Mouse (Mus musculus) heart, embryonic 14.5 days (tissue): ENCODE measurements around the gene Mtch2. TPM values are rescaled to one million over a fixed set of nuclear protein-coding genes. Genes with fewer than 3 reads are reported as not detected.
A peak's percentile ranks its signal among the peaks of the same experiment; 100 is the strongest.

Experiments
- ATAC-seq: fragments of 200-750 bp; cut with Nextera tagmentation; 2 replicates; pipeline ENCODE4 v1.8.0; 2017; ENCODE audit warnings: low read depth, moderate TSS enrichment; ENCODE audit not compliant: insufficient number of reproducible peaks, insufficient read depth, low FRiP score
- H3K27ac ChIP-seq, 2 experiments: fragments of 200-500 bp in 1 of 2; fragments of 300-500 bp in 1 of 2; sonication (generic) in 1 of 2; replicated peaks in 1 of 2; 2 replicates each; pipeline ENCODE4 v1.5.1; 2012 to 2014; ENCODE audit warnings: low read depth in 2 of 2, low read length in 2 of 2, control low read depth in 1 of 2, mild to moderate bottlenecking in 1 of 2, mixed read lengths in 1 of 2; ENCODE audit not compliant: control insufficient read depth in 1 of 2, insufficient read depth in 1 of 2
- H3K27me3 ChIP-seq: fragments of 300-500 bp; sonication (generic); 2 replicates; pipeline ENCODE4 v1.6.1; 2014; ENCODE audit warnings: mild to moderate bottlenecking, low read length, control low read depth; ENCODE audit not compliant: control insufficient read depth, insufficient read depth
- H3K36me3 ChIP-seq: fragments of 300-500 bp; sonication (generic); 2 replicates; pipeline ENCODE4 v1.6.1; 2014; ENCODE audit warnings: mild to moderate bottlenecking, control low read depth, low read length, mixed read lengths; ENCODE audit not compliant: control insufficient read depth, insufficient read depth
- H3K4me1 ChIP-seq, 2 experiments: fragments of 200-500 bp in 1 of 2; fragments of 300-500 bp in 1 of 2; sonication (generic) in 1 of 2; 2 replicates each; pipeline ENCODE4 v1.6.1; 2012 to 2014; ENCODE audit warnings: low read length in 2 of 2, control low read depth in 1 of 2, mixed read lengths in 1 of 2; ENCODE audit not compliant: control insufficient read depth in 2 of 2, insufficient read depth in 2 of 2
- H3K4me2 ChIP-seq: fragments of 300-500 bp; sonication (generic); 2 replicates; pipeline ENCODE4 v1.6.1; 2014; ENCODE audit warnings: mild to moderate bottlenecking, low read length
- H3K4me3 ChIP-seq, 2 experiments: fragments of 200-500 bp in 1 of 2; fragments of 300-500 bp in 1 of 2; sonication (generic) in 1 of 2; 2 replicates each; pipeline ENCODE4 v1.5.1; 2012 to 2014; ENCODE audit warnings: low read length in 2 of 2, mild to moderate bottlenecking in 2 of 2, control low read depth in 1 of 2, low read depth in 1 of 2, moderate library complexity in 1 of 2; ENCODE audit not compliant: control insufficient read depth in 1 of 2, insufficient read depth in 1 of 2
- H3K9ac ChIP-seq: fragments of 300-500 bp; sonication (generic); 2 replicates; pipeline ENCODE4 v1.6.1; 2014; ENCODE audit warnings: mild to moderate bottlenecking, low read length
- H3K9me3 ChIP-seq: fragments of 300-500 bp; sonication (generic); 2 replicates; pipeline ENCODE4 v1.6.1; 2016; ENCODE audit warnings: low read length, control low read depth; ENCODE audit not compliant: control insufficient read depth
- WGBS: fragments of 180-500 bp; shearing (Covaris S2); extraction: QIAGEN DNeasy Blood & Tissue Kit; methylation state at CpG from one replicate; pipeline ENCODE4 v1.1.7; 2014; 5-methylcytosine and 5-hydroxymethylcytosine counted together
- polyA plus RNA-seq: library from polyadenylated mRNA; unstranded; fragments of >200 nt; fragmentation: Nextera tagmentation; extraction: Ambion mirVana; gene quantifications from 2 replicates; pipeline ENCODE4 v1.2.1, GENCODE M21; 2014

The Mtch2 gene
- polyA plus RNA-seq, 1 experiment from 2014 or later, result 286 TPM

GRCm38 (mm10) chr2:90864184-90864583 is 17.2 kb downstream of the Mtch2 start:
- H3K4me1 ChIP-seq, result peaks cover 0 to 5% of the 10 kb centered on the region in 2 experiments; a peak in 1 of 4 replicates
- peaks cover 90% of the 10 kb centered on the region for H3K36me3 ChIP-seq
- H3K9me3 ChIP-seq, result no peaks in the 10 kb centered on the region
- no peak overlapping the region for H3K9ac ChIP-seq
- H3K4me3 ChIP-seq, result no peak overlapping the region
- no peak overlapping the region for H3K27ac ChIP-seq
- no peak overlapping the region for H3K4me2 ChIP-seq
- ATAC-seq, result no peak
- no peaks in the 10 kb centered on the region for H3K27me3 ChIP-seq

GRCm38 (mm10) chr2:90866524-90866923 is 19.6 kb downstream of the Mtch2 start:
- H3K9me3 ChIP-seq, result no peaks in the 10 kb centered on the region
- H3K36me3 ChIP-seq, result peaks cover 66% of the 10 kb centered on the region
- peak; percentile 84 for ATAC-seq
- whole genome bisulfite sequencing, result 18% methylated on average over 3 of the region's 3 CpGs
- no peak overlapping the region for H3K9ac ChIP-seq
- H3K27ac ChIP-seq, result no peak overlapping the region
- peaks cover 6 to 26% of the 10 kb centered on the region in 2 experiments for H3K4me1 ChIP-seq
- H3K4me3 ChIP-seq, result no peak overlapping the region
- H3K4me2 ChIP-seq, result no peak overlapping the region
- H3K27me3 ChIP-seq, result no peaks in the 10 kb centered on the region

GRCm38 (mm10) chr2:90870136-90870601 is 23.2 kb downstream of the Mtch2 start:
- H3K4me2 ChIP-seq, result peak overlapping the region; percentile 63
- H3K9me3 ChIP-seq, result no peaks in the 10 kb centered on the region
- H3K36me3 ChIP-seq, result peaks cover 30% of the 10 kb centered on the region
- no peaks in the 10 kb centered on the region for H3K27me3 ChIP-seq
- WGBS, result 3% methylated on average over 4 of the region's 4 CpGs
- ATAC-seq, result peak; percentile 84
- peak overlapping the region in 1 of 2 experiments; percentile 2; a peak in 1 of 4 replicates for H3K4me3 ChIP-seq
- peaks cover 9 to 35% of the 10 kb centered on the region in 2 experiments for H3K4me1 ChIP-seq
- peak overlapping the region; percentile 58 for H3K9ac ChIP-seq
- H3K27ac ChIP-seq, result peak overlapping the region; percentile 87 to 97

DNA sequence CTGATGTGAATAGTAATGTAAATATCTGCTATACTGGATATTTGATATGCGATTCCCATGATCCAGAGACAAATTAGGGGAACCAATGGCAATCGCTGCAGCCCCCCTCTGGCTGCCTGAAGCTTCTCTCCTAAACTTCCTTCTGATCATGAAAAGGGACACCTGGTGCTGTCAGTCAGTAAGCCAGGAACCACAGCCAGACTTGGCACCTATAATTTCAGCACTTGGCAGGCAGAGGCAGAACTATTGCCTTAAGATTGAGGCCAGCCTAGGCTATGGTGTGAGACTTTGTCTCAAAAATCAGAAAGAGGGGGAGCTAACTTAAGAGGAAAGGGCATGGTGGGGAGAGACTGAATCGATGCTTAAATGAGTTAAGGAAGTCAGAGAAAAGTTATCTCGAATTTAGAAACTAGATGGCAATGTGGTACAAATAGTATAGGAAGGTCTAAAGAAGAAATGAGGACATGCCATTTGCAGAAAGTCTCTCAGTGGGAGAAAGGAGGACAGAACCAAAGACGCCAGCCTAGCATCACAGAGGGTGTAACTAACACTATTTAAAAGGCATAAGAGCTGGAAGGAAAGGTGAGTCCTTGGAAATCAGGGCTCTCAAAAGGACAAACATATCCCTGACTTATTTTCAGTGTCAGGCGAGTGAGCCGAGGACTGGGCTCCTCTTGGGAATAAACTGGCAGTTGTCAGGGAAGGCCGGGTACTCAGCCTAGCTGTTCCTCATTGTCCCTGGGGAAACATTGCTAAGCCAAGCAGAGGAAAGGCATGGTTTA is 24.4 kb downstream of the Mtch2 start:
- 49% methylated on average over 8 of the region's 8 CpGs for WGBS
- peak overlapping the region; percentile 54; the same call in 1 of the 2 replicates for H3K9ac ChIP-seq
- H3K36me3 ChIP-seq, result peaks cover 18% of the 10 kb centered on the region
- H3K27me3 ChIP-seq, result no peaks in the 10 kb centered on the region
- no peak for ATAC-seq
- peaks cover 9 to 35% of the 10 kb centered on the region in 2 experiments for H3K4me1 ChIP-seq
- no peak overlapping the region for H3K4me3 ChIP-seq
- no peaks in the 10 kb centered on the region for H3K9me3 ChIP-seq
- no peak overlapping the region for H3K4me2 ChIP-seq
- H3K27ac ChIP-seq, result peak overlapping the region; percentile 76 to 97

DNA sequence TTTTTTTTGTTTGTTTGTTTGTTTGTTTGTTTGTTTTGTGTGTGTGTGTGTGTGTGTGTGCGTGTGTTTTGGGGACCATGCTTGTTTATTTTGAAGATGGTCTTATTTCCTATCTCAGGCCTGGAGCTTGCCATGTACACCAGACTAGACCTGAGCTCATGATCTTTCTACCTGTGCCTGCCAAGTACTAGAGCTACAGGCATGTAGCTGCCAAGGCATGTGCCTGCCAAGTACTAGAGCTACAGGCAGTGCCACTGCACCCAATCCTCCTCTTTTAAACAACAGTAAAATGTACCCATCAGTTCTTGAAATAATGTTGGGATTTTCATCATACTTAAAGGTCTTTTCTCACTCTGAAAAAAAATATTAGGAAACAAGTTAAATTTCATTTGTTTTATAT is 27.1 kb downstream of the Mtch2 start:
- H3K27ac ChIP-seq, result no peak overlapping the region
- no peaks in the 10 kb centered on the region for H3K27me3 ChIP-seq
- no peaks in the 10 kb centered on the region for H3K9me3 ChIP-seq
- no peak for ATAC-seq
- H3K36me3 ChIP-seq, result no peaks in the 10 kb centered on the region
- WGBS, result 90% methylated on average over 1 of the region's 1 CpGs
- H3K9ac ChIP-seq, result no peak overlapping the region
- H3K4me3 ChIP-seq, result no peak overlapping the region
- H3K4me1 ChIP-seq, result peaks cover 9 to 31% of the 10 kb centered on the region in 2 experiments
- no peak overlapping the region for H3K4me2 ChIP-seq

- no peak overlapping the region for H3K27ac ChIP-seq
- 49% methylated on average over 2 of the region's 2 CpGs for WGBS
These were observed 28.3 kb downstream of the Mtch2 start for GRCm38 (mm10) chr2:90875239-90875638.

DNA sequence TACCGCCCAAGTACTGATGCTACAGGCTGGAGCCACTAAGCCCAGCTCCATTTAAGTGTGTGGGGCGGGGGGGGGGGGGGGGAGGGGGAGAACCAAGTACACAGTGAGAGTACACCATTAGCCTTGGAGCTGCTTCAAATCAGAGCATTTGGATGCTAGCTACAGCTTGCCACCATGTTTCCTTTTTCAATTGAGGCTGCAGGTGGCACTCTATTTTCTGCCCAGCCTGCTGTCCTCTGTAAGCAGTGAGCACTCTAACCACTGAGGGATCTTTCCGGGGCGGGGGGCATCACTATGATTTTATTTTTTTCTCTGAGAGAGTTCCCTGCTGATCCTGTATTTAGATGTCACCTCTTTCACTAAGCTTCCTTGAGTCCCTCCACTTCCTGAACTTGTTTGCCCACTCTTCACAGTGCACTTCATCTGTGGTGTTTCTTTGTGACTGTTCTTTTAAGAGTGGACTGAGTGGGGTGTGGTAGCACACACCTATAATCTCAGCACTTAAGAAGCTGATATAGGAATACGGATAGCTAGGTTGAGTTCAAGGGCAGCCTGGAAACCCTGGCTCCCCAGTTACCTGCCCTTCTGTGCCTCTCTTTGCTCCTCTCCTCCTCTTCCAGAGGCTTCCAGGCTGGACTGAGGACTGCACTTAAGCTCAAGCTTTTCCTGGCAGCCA is 30.8 kb downstream of the Mtch2 start:
- 49% methylated on average over 5 of the region's 5 CpGs for WGBS

More at GRCm38 (mm10) chr2:90875239-90875638, 28.3 kb downstream of the Mtch2 start:
- Histone ChIP-seq H3K36me3 (no peaks in the 10 kb centered on the region), H3K4me3 (no peak overlapping the region), H3K4me2 (no peak overlapping the region), H3K9me3 (no peaks in the 10 kb centered on the region), H3K27me3 (no peaks in the 10 kb centered on the region), H3K9ac (no peak overlapping the region), H3K4me1 (peaks cover 13 to 32% of the 10 kb centered on the region in 2 experiments)
- no peak for ATAC-seq

More for the DNA sequence above, 30.8 kb downstream of the Mtch2 start:
- Histone ChIP-seq H3K4me1 (peaks cover 6 to 11% of the 10 kb centered on the region in 2 experiments), H3K9me3 (no peaks in the 10 kb centered on the region), H3K4me3 (no peak overlapping the region), H3K27ac (no peak overlapping the region), H3K36me3 (no peaks in the 10 kb centered on the region), H3K4me2 (no peak overlapping the region), H3K27me3 (no peaks in the 10 kb centered on the region), H3K9ac (no peak overlapping the region)
- no peak for ATAC-seq
